Mouse (Mus musculus): ENCODE results near the gene Arhgef26. TPM values are rescaled to one million over a fixed set of nuclear protein-coding genes. Genes with fewer than 3 reads are reported as not detected.

The Arhgef26 gene
- polyA plus RNA-seq, 1 experiment = 8.7 TPM

GRCm38 (mm10) chr3:62392636-62393035, 54.5 kb downstream of the Arhgef26 start:
- TF ChIP-seq POLR2A (IDR thresholded peaks at IDR 0.05; ENCODE audit: borderline replicate concordance, extremely low read depth, insufficient read depth, insufficient read length, poor library complexity, severe bottlenecking) = no peak
- no peak for TF ChIP-seq CTCF (IDR thresholded peaks at IDR 0.05; ENCODE audit: borderline replicate concordance, extremely low read depth, insufficient read depth, insufficient read length)

DNA sequence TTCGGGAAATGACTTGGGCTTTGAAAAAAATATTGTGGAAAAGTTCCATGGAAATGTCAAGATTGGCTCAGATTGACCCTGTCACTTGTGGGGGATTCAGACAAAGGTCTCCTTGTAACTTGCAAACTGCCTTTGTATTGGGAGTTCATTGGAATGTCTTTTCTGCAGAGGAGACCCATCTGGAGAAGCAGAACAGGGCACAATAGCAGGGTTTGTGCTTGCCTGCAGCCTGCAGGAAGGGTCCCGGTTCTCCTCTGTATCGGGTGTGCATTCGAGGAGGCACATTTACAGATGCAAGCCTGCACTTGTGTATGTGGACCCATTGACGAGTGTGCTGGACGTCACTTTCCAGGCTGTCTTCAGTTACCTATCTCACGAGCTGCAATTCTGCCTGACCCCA, 56.1 kb downstream of the Arhgef26 start:
- TF ChIP-seq POLR2A (IDR thresholded peaks at IDR 0.05; ENCODE audit: borderline replicate concordance, extremely low read depth, insufficient read depth, insufficient read length, poor library complexity, severe bottlenecking) = no peak
- no peak for TF ChIP-seq CTCF (IDR thresholded peaks at IDR 0.05; ENCODE audit: borderline replicate concordance, extremely low read depth, insufficient read depth, insufficient read length)
- peak; percentile 43 for DNase-seq (ENCODE audit: low read depth)

More at GRCm38 (mm10) chr3:62392636-62393035, 54.5 kb downstream of the Arhgef26 start:
- no peak for DNase-seq (ENCODE audit: low read depth)

GRCm38 (mm10) chr3:62395368-62395767, 57.2 kb downstream of the Arhgef26 start:
- TF ChIP-seq CTCF (IDR thresholded peaks at IDR 0.05; ENCODE audit: borderline replicate concordance, extremely low read depth, insufficient read depth, insufficient read length) = no peak
- TF ChIP-seq POLR2A (IDR thresholded peaks at IDR 0.05; ENCODE audit: borderline replicate concordance, extremely low read depth, insufficient read depth, insufficient read length, poor library complexity, severe bottlenecking) = no peak
- DNase-seq (ENCODE audit: low read depth) = no peak

DNA sequence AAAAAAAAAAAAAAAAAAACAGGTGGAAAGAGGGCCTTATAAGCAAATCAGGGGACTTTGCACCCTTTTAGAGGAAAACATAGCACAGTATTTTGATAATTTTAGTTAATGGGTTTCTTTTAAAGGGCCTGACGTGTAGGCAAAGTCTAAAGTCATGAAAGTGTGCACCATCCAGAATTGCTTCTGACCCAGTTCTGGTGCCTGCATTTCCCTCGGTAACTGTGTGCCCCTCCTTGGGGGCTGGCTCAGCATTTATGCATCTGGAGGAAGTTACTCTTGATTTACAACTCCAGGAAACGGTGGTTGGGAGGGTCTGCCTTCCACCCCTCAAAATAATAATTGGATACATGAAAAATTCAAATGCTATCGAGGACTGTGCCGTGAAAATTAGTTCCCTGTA, 58.0 kb downstream of the Arhgef26 start:
- DNase-seq (ENCODE audit: low read depth) = no peak
- no peak for TF ChIP-seq POLR2A (IDR thresholded peaks at IDR 0.05; ENCODE audit: borderline replicate concordance, extremely low read depth, insufficient read depth, insufficient read length, poor library complexity, severe bottlenecking)
- no peak for TF ChIP-seq CTCF (IDR thresholded peaks at IDR 0.05; ENCODE audit: borderline replicate concordance, extremely low read depth, insufficient read depth, insufficient read length)

GRCm38 (mm10) chr3:62398094-62398493, 60.0 kb downstream of the Arhgef26 start:
- TF ChIP-seq POLR2A (IDR thresholded peaks at IDR 0.05; ENCODE audit: borderline replicate concordance, extremely low read depth, insufficient read depth, insufficient read length, poor library complexity, severe bottlenecking) = no peak
- TF ChIP-seq CTCF (IDR thresholded peaks at IDR 0.05; ENCODE audit: borderline replicate concordance, extremely low read depth, insufficient read depth, insufficient read length) = no peak

GRCm38 (mm10) chr3:62399826-62400746, 61.9 kb downstream of the Arhgef26 start:
- no peak for TF ChIP-seq POLR2A (IDR thresholded peaks at IDR 0.05; ENCODE audit: borderline replicate concordance, extremely low read depth, insufficient read depth, insufficient read length, poor library complexity, severe bottlenecking)
- no peak for TF ChIP-seq CTCF (IDR thresholded peaks at IDR 0.05; ENCODE audit: borderline replicate concordance, extremely low read depth, insufficient read depth, insufficient read length)
- DNase-seq (ENCODE audit: low read depth) = peak; percentile 49

More at GRCm38 (mm10) chr3:62398094-62398493, 60.0 kb downstream of the Arhgef26 start:
- no peak for DNase-seq (ENCODE audit: low read depth)

DNA sequence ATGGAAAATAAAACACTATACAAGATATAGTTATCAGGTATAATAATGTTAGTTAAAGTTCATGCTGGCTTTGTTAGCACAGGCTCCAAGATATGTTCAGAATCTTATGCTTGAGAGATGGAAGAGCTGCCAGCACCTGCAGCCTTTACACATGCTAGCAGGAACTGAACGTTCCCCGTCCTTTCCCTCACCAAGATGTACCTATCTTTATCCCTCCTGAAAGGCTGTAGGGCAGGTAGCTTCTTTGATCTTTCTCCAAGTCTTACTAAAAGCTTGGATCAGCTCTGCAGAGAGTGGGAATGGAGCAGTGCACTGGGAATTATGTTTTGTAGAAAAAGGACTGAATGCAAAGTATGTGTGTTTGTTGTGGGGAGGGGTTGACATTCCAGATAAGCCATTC, 64.3 kb downstream of the Arhgef26 start:
- no peak for DNase-seq (ENCODE audit: low read depth)
- TF ChIP-seq POLR2A (IDR thresholded peaks at IDR 0.05; ENCODE audit: borderline replicate concordance, extremely low read depth, insufficient read depth, insufficient read length, poor library complexity, severe bottlenecking) = no peak
- no peak for TF ChIP-seq CTCF (IDR thresholded peaks at IDR 0.05; ENCODE audit: borderline replicate concordance, extremely low read depth, insufficient read depth, insufficient read length)

DNA sequence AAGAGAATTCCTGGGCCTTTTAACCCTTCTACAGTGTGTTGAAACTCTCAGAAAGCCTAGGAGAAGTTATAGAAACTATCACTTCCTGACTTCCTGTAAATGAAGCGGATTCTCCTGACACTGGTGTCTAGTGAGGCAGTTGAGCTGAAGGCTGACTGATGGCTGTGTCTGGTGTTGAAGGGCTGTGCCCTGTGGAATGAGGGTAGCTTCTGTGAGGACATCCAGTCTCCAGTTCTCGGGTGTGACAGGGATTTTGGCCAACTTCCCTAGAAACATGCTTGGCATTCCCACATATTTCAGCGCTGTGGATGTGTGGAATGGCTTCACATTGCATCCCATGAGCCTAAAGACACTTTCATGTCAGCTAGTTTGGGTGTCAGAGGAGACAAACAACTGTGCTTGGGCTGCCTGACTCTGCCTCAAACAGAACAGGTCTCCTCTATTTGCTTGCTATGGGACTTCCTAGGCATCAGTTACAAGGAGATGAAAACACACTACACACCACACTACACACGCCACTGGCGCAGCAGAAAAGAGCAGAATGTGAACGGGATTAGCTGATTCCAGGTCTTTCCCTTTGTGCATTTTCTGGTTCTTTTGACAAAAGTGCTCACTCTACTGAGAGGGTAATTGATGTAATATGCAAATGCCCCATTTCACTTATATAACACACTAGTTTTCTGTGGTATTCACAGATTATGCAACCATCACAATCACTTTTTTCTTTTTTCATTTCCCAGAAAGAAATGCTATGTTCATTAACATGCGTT, 66.5 kb downstream of the Arhgef26 start:
- TF ChIP-seq POLR2A (IDR thresholded peaks at IDR 0.05; ENCODE audit: borderline replicate concordance, extremely low read depth, insufficient read depth, insufficient read length, poor library complexity, severe bottlenecking) = no peak
- no peak for TF ChIP-seq CTCF (IDR thresholded peaks at IDR 0.05; ENCODE audit: borderline replicate concordance, extremely low read depth, insufficient read depth, insufficient read length)
- DNase-seq (ENCODE audit: low read depth) = peak; percentile 67

GRCm38 (mm10) chr3:62409555-62410182, 71.5 kb downstream of the Arhgef26 start:
- DNase-seq (ENCODE audit: low read depth) = peak; percentile 26
- TF ChIP-seq CTCF (IDR thresholded peaks at IDR 0.05; ENCODE audit: borderline replicate concordance, extremely low read depth, insufficient read depth, insufficient read length) = no peak
- TF ChIP-seq POLR2A (IDR thresholded peaks at IDR 0.05; ENCODE audit: borderline replicate concordance, extremely low read depth, insufficient read depth, insufficient read length, poor library complexity, severe bottlenecking) = no peak

- TF ChIP-seq CTCF (IDR thresholded peaks at IDR 0.05; ENCODE audit: borderline replicate concordance, extremely low read depth, insufficient read depth, insufficient read length) (no peak), POLR2A (IDR thresholded peaks at IDR 0.05; ENCODE audit: borderline replicate concordance, extremely low read depth, insufficient read depth, insufficient read length, poor library complexity, severe bottlenecking) (no peak)
- DNase-seq (ENCODE audit: low read depth) = peak; percentile 52
These were observed 72.3 kb downstream of the Arhgef26 start for GRCm38 (mm10) chr3:62410491-62410890.

DNA sequence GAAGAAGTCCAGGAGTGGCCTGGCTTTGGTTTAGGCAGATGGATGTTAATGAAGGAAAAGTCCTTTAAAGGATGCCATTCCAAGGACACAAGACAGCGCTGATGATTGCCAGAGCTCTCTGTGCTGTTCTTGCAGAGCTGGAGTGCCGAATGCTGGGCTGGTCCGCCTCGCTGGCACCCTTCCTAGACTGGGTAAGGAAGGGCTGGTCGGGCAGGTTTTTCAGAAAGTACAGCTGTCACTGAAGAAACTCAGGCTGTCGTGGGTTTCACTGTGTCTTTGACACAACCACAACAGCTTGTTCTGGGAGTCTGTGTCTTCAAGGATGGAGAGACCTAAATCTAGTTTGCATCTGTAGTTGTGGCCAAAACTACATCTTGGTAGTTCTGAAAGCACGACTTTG, 74.6 kb downstream of the Arhgef26 start:
- TF ChIP-seq POLR2A (IDR thresholded peaks at IDR 0.05; ENCODE audit: borderline replicate concordance, extremely low read depth, insufficient read depth, insufficient read length, poor library complexity, severe bottlenecking) (no peak), CTCF (IDR thresholded peaks at IDR 0.05; ENCODE audit: borderline replicate concordance, extremely low read depth, insufficient read depth, insufficient read length) (no peak)
- peak; percentile 55 for DNase-seq (ENCODE audit: low read depth)

Measured in brain, embryonic 14.5 days (tissue).